Mouse (Mus musculus) forebrain, embryonic 16.5 days (tissue): ENCODE data around the gene Slc35e2. TPM values are rescaled to one million over a fixed set of nuclear protein-coding genes. Genes with fewer than 3 reads are reported as not detected.

Experiments
- ATAC-seq: fragments of 200-750 bp; cut with Nextera tagmentation; 2 replicates; pipeline ENCODE4 v1.8.0; 2017; ENCODE audit warnings: mild to moderate bottlenecking, moderate library complexity
- H3K27ac ChIP-seq: fragments of 300-500 bp; sonication (generic); 2 replicates; pipeline ENCODE4 v1.5.1; 2014; ENCODE audit warnings: low read length, control low read depth
- H3K27me3 ChIP-seq: fragments of 300-500 bp; sonication (generic); replicated peaks from 2 replicates; pipeline ENCODE4 v1.6.1; 2014; ENCODE audit warnings: low read length; ENCODE audit not compliant: control insufficient read depth, insufficient read depth
- H3K36me3 ChIP-seq: fragments of 300-500 bp; sonication (generic); 2 replicates; pipeline ENCODE4 v1.6.1; 2014; ENCODE audit not compliant: control insufficient read depth, insufficient read depth
- H3K4me1 ChIP-seq: fragments of 300-500 bp; sonication (generic); replicated peaks from 2 replicates; pipeline ENCODE4 v1.6.1; 2014; ENCODE audit warnings: low read length; ENCODE audit not compliant: control insufficient read depth, insufficient read depth
- H3K4me2 ChIP-seq: fragments of 300-500 bp; sonication (generic); 2 replicates; pipeline ENCODE4 v1.6.1; 2014; ENCODE audit warnings: mild to moderate bottlenecking, low read length, control low read depth
- H3K4me3 ChIP-seq: fragments of 300-500 bp; sonication (generic); replicated peaks from 2 replicates; pipeline ENCODE4 v1.5.1; 2014; ENCODE audit warnings: mild to moderate bottlenecking, low read length, control low read depth
- H3K9ac ChIP-seq: fragments of 300-500 bp; sonication (generic); replicated peaks from 2 replicates; pipeline ENCODE4 v1.6.1; 2014; ENCODE audit warnings: low read depth, low read length, control low read depth
- H3K9me3 ChIP-seq: fragments of 300-500 bp; sonication (generic); 2 replicates; pipeline ENCODE4 v1.6.1; 2016; ENCODE audit warnings: low read length; ENCODE audit not compliant: control insufficient read depth
- WGBS: fragments of 180-500 bp; shearing (Covaris S2); extraction: QIAGEN DNeasy Blood & Tissue Kit; methylation state at CpG from one replicate; pipeline ENCODE4 v1.1.7; 2014; 5-methylcytosine and 5-hydroxymethylcytosine counted together
- polyA plus RNA-seq: library from polyadenylated mRNA; unstranded; fragments of >200 nt; fragmentation: Nextera tagmentation; extraction: Ambion mirVana; gene quantifications from 2 replicates; pipeline ENCODE4 v1.2.1, GENCODE M21; 2015

Slc35e2 gene
- polyA plus RNA-seq, result 12.0 and 12.9 TPM in 2 replicates

DNA sequence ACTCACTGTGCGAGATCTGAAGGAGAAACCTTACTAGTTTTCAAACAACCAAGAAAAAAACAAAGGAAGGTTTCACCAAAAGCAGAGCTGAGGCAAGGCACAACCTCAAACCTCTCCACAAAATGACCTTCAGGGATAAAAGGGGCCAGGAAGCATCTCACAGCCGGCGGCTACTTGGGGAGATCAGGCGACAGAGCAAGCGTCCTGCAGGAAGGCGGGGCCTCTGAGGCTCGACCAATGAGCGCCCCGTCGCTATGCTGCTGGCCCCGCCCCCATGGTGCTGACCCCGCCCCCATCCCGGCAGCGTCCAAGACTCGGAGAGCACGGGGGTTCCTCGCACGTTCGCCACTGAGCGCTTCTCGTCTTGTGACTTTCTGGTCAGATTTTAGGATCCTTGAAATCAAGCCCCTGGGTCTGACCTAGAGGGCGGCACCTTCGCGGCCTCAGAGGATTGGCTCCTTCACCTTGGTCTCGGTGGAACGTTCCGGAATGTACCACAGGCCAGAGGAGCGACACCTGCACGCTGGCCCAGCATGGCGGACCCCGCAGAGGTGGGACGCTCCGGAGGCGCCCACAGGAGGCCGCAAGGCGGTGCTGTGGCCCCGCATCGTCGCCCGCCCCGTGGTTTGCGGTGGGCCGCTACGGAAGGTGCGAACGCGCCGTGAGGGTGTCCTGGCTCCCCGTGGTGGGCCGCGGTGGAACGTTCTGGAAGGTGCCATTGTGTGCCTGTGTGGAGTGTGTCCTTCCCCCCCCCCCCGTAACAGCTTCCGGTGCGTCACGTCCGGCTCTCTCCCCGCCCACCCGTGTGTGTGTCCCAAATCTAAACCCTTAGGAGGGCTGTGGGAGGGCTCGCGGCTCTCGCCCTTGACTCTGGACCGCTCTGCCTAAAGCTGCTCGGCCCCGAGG, at the start of gene Slc35e2:
TSS of gene Slc35e2 (plus strand) at position 326 of the 906 bp plus-strand sequence.
- peaks cover 14% of the 10 kb centered on the region for H3K4me1 ChIP-seq
- peak within 1 kb of the TSS; percentile 99 for H3K9ac ChIP-seq
- peak within 1 kb of the TSS; percentile 97 for H3K4me3 ChIP-seq
- ATAC-seq, result peak; percentile 96
- peak within 1 kb of the TSS; percentile 100 for H3K27ac ChIP-seq
- no peaks in the 10 kb centered on the region for H3K9me3 ChIP-seq
- no peaks in the 10 kb centered on the region for H3K36me3 ChIP-seq
- peak within 1 kb of the TSS; percentile 70 for H3K4me2 ChIP-seq
- H3K27me3 ChIP-seq, result no peaks in the 10 kb centered on the region
- WGBS, result under 1% methylated on average over 65 of the region's 65 CpGs

DNA sequence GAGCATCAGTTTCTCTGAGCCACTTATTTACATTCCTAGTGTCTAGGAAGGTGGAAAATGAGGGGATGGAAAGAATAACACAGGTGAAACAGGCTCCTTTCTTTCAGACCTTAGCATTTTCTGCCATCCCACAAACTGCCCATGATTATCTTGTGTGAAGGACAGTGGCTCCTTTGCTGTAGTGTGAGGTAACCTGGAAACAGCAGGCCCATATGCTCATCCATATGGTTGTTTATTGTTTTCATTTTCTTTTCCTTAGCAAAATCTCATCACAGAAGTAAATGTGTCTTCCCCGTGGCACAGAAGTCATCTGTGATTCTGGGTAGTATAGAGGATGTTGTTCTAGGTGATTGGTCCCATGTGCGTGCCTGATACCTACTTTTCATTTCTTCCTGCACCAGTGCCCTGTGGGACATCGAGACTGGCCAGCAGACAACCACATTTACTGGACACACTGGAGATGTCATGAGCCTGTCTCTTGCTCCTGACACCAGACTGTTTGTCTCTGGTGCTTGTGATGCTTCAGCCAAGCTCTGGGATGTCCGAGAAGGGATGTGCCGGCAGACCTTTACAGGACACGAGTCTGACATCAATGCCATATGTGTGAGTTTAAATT, 48.2 kb upstream of the Slc35e2 start:
- no peaks in the 10 kb centered on the region for H3K27me3 ChIP-seq
- no peak overlapping the region for H3K4me2 ChIP-seq
- no peak for ATAC-seq
- H3K36me3 ChIP-seq, result peaks cover 42% of the 10 kb centered on the region
- no peak overlapping the region for H3K9ac ChIP-seq
- no peak overlapping the region for H3K4me3 ChIP-seq
- H3K9me3 ChIP-seq, result no peaks in the 10 kb centered on the region
- 92% methylated on average over 6 of the region's 6 CpGs for WGBS
- no peak overlapping the region for H3K27ac ChIP-seq
- H3K4me1 ChIP-seq, result no peaks in the 10 kb centered on the region

DNA sequence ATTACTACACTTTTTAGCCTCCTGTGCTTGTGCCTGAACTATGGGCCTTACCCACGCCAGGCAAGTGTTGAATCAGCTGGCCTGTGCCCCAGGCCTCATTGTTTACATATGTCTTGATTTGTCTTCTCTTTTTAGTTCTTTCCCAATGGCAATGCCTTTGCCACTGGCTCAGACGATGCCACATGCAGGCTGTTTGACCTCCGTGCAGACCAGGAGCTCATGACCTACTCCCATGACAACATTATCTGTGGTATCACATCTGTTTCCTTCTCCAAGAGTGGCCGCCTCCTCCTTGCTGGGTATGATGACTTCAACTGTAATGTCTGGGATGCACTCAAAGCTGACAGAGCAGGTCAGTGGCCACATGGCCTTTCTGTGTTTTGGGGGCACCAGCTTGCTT, 46.3 kb upstream of the Slc35e2 start:
- Histone ChIP-seq H3K9ac (no peak overlapping the region), H3K4me2 (no peak overlapping the region), H3K36me3 (peaks cover 53% of the 10 kb centered on the region), H3K27ac (no peak overlapping the region), H3K4me1 (no peaks in the 10 kb centered on the region), H3K4me3 (no peak overlapping the region), H3K9me3 (no peaks in the 10 kb centered on the region), H3K27me3 (no peaks in the 10 kb centered on the region)
- ATAC-seq, result no peak
- 86% methylated on average over 4 of the region's 4 CpGs for WGBS

DNA sequence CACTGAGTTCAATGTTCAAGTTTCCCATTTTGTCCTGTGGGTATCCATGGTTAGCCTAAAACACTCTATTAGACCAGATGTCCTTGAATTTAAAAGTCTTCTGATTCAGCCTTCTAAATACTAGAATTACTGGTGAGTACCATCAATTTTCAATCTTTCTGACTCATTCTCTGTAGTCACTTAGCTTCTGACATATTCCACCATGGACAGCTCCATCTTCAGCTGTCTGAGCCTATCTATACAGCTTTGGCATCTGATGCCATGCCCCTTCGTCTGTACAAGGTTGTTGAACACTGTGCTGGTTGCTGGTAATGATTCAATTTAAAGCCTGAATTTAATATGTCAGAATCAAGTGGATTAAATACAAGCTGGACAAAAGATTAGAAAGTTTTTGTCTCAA, 45.8 kb upstream of the Slc35e2 start:
- Histone ChIP-seq H3K36me3 (peaks cover 59% of the 10 kb centered on the region), H3K4me2 (no peak overlapping the region), H3K4me3 (no peak overlapping the region), H3K27ac (no peak overlapping the region), H3K9me3 (no peaks in the 10 kb centered on the region), H3K9ac (no peak overlapping the region), H3K27me3 (no peaks in the 10 kb centered on the region), H3K4me1 (no peaks in the 10 kb centered on the region)
- WGBS, result 60% methylated on average over 1 of the region's 1 CpGs
- ATAC-seq, result no peak

DNA sequence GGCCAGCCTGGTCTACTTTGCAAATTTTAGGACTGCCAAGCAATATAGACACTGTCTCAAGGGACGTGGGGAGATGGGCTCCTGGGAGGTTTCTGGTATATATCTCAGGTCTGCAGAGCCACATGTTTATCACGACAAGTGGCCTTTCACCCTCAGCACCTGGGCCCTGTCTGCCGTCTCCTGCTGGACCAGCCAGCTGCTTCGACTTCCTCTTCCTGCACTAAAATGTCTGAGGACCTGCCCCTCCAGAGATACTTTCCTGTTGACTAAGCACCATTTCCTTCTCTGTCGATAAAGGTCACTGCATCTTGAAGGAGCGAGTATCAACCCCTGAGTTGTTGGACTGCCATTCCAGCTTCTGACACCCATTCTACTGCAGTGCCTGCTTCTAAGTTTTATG, 41.8 kb upstream of the Slc35e2 start:
- Histone ChIP-seq H3K27me3 (no peaks in the 10 kb centered on the region), H3K36me3 (peaks cover 44% of the 10 kb centered on the region), H3K9ac (no peak overlapping the region), H3K4me2 (no peak overlapping the region), H3K4me3 (no peak overlapping the region), H3K4me1 (peaks cover 11% of the 10 kb centered on the region), H3K9me3 (no peaks in the 10 kb centered on the region), H3K27ac (no peak overlapping the region)
- ATAC-seq, result no peak
- WGBS, result 86% methylated on average over 6 of the region's 6 CpGs

DNA sequence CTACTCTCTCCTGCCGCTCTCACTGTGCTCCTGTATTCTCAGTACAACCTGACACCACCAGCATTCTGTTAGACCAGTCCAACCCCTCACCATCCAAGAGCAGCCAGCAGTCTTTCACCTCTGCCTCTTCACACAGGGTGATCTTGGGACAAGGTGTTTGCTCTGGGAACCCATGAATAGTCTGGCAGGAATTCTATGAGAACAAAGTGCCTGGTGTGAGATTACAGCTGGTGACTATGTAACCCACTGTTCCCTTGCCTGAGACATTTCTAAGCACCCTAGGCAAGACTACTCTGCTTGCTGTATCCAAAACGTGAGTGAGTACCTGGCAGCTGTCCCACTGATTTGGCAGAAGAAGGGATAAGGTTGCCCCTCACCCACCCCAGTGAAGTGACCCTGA, 40.3 kb upstream of the Slc35e2 start:
- H3K27me3 ChIP-seq, result no peaks in the 10 kb centered on the region
- 45% methylated on average over 2 of the region's 2 CpGs for WGBS
- H3K4me1 ChIP-seq, result peaks cover 22% of the 10 kb centered on the region
- H3K4me2 ChIP-seq, result no peak overlapping the region
- H3K4me3 ChIP-seq, result no peak overlapping the region
- no peak overlapping the region for H3K9ac ChIP-seq
- ATAC-seq, result no peak
- H3K27ac ChIP-seq, result no peak overlapping the region
- peaks cover 30% of the 10 kb centered on the region for H3K36me3 ChIP-seq
- H3K9me3 ChIP-seq, result no peaks in the 10 kb centered on the region

DNA sequence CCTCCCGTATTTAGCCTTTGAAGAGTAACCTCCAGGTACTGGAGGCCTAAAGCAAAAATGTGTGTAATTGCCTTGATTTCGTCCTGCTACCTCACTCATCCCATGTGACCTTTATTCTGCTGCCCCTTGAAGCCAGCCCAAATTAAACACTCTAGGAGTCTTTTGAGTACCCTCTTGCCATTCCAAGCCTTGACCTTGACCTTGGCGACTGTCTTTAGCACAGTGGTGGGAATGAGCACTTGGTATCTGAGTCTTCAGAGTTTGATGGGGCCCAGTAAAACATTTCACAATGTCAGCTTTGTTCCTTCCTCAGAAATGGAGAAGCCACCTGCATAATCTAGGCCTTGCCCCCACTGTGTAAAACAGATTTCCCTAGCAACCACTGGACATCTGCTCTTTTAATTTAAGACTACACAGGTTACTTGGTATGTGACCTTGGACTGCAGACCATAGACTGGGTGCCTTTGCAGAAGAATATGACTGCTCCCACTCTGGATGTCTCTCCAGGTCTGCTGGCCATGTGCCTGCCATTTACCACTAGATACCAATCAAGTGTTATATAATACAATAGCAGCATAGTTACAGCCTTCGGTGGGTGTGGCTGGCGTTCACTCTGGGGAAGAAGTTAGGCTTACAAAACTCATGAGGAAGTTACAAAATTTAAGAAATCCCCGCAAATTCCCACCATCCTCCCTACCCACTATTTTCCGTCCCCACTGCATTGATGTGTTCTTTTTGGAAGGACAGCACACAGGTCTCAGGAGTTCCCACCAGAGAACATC, 39.4 kb upstream of the Slc35e2 start, which contains the start of gene Nadk:
TSS of gene Nadk (plus strand) at position 718 of the 782 bp plus-strand sequence.
- H3K36me3 ChIP-seq, result peaks cover 24% of the 10 kb centered on the region
- H3K9ac ChIP-seq, result peak within 1 kb of the TSS; percentile 51
- H3K4me2 ChIP-seq, result peak within 1 kb of the TSS; percentile 65
- no peak for ATAC-seq
- H3K9me3 ChIP-seq, result no peaks in the 10 kb centered on the region
- H3K4me1 ChIP-seq, result peaks cover 22% of the 10 kb centered on the region
- no peaks in the 10 kb centered on the region for H3K27me3 ChIP-seq
- H3K27ac ChIP-seq, result peak within 1 kb of the TSS; percentile 78
- 71% methylated on average over 7 of the region's 7 CpGs for WGBS
- peak within 1 kb of the TSS; percentile 96 for H3K4me3 ChIP-seq

DNA sequence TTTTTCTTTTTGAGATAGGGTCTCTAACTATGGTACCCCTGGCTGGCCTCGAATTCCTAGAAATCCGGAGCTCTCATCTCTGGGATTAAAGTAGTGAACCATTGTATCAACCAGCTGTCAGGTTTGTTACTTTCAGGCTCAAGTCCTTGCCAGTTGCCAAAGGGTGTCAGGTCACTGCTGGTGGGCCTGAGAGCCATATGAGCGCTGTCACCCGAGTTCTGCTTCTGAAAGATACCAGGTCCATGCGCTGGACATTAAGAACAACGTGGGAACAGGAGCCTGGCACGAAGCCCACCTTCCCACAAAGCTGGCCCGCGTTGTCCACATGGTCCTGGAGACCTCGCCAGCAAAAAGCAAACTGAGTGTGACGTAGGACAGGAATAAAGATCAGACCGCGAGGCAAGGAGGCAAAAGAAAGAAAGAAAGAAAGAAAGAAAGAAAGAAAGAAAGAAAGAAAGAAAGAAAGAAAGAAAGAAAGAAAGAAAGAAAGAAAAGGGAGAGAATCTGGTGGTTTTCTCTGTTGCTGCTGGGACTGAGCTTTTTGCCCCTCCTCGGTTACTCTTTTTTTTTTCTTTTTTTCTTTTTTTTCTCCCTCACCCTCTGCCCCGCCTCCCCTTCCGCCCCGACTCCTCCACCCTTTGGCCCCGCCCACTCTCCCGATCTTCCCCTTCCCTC, 38.4 kb upstream of the Slc35e2 start:
- no peaks in the 10 kb centered on the region for H3K9me3 ChIP-seq
- ATAC-seq, result no peak
- no peaks in the 10 kb centered on the region for H3K27me3 ChIP-seq
- WGBS, result 1% methylated on average over 19 of the region's 19 CpGs
- H3K4me2 ChIP-seq, result peak overlapping the region; percentile 65
- peak overlapping the region; percentile 96 for H3K4me3 ChIP-seq
- H3K27ac ChIP-seq, result peak overlapping the region; percentile 78
- peak overlapping the region; percentile 51 for H3K9ac ChIP-seq
- peaks cover 22% of the 10 kb centered on the region for H3K4me1 ChIP-seq
- peaks cover 22% of the 10 kb centered on the region for H3K36me3 ChIP-seq
